ENCODE assay signal across 1 mouse cellular context in the genomic region with DNA sequence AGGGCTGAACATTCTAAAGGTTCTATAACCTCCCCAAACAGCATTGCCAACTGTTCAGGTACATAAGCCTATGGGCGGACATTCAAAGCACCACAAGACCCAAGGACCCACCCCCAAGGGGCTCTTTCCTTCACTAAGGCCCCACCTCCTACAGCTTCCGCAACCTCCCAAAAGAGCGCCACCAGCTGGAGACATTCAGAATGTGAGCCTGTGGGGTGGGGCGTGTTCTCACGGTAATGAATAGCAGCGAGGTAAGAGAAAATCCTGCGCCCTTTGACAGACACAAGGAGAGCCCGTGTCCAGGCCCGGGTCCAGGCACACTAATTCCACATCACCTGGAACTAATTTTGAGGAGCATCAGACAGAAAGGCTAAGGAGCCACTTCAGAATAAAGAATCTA.
TF ChIP-seq lines count a peak whose summit lies in the region.

No protein-coding gene starts in this region.

TF ChIP-seq in MEL, 35 proteins besides CTCF, POLR2A, EP300 and RAD21:
- no peak for TF ChIP-seq GABPA (IDR thresholded peaks at IDR 0.05; ENCODE audit: low read depth, low read length)
